Mouse (Mus musculus) gastrocnemius, postnatal 25 days (tissue): ENCODE data around the gene Ssc5d. TPM values are rescaled to one million over a fixed set of nuclear protein-coding genes. Genes with fewer than 3 reads are reported as not detected.

Source experiments
- DNase-seq: peaks from one replicate; pipeline ENCODE4 v3.0.0; 2022
- total RNA-seq, 2 experiments: library from RNA; stranded (reverse); gene quantifications; 1 replicate in 1 of 2; 2 replicates in 1 of 2; pipeline ENCODE4 v1.2.3; 2021

Gene Ssc5d
- total RNA-seq, 2 experiments from 2014 or later: 10.1 to 11.6 TPM

DNA sequence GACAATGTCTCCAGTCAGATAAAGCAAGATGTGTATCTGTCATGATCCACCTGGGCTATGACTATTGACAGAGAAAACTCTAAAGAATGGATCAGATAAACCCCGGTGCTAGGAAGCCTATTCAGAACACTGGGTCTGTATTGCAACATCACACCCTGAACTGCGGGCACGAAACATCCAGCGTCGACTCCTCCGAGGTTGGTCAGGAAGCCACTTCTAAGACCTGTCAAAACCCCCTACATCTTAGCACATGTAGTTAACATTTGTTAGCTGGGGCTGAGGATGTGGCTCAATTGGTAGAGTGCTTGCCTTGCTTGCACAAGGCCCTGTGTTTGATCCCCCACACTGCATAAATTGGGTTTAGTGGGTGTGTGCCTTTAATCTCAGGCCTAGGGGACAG, 22.8 kb downstream of the Ssc5d start:
- no peak for DNase-seq

DNA sequence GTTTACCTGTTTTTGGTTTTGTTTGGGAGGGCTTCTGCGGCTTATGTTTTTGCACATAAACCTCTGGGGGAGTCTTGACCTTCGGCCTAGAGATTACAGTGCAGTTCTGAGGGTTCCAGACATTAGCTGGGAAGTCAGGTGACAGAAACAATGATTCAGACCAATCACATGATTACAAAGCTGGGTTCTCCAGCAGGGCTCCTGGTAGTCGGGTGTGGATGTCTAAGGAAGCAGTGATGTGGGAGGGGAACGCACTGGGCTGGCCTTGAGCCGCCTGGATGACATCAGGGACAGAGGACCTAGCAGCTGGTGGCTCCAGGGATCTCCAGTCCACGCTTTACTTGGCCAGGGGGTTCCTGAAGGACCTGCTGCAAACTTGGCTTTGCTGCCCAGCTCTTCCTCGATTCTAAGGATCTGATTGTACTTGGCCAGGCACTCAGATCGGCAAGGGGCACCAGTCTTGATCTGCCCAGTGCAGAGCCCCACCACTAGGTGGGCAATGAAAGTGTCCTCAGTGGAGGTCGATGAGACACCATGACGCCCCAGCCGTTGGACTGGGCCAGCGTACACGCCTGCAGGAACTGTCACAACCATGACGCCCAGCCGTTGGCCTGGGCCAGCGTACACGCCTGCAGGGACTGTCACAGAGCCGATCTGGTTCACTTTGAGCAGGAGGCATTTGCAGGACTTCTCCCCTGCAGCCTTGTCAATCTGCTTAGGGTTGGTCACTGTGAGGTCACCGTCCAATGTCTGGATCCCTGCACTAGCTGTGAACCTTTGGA, 25.2 kb downstream of the Ssc5d start:
- no peak for DNase-seq

DNA sequence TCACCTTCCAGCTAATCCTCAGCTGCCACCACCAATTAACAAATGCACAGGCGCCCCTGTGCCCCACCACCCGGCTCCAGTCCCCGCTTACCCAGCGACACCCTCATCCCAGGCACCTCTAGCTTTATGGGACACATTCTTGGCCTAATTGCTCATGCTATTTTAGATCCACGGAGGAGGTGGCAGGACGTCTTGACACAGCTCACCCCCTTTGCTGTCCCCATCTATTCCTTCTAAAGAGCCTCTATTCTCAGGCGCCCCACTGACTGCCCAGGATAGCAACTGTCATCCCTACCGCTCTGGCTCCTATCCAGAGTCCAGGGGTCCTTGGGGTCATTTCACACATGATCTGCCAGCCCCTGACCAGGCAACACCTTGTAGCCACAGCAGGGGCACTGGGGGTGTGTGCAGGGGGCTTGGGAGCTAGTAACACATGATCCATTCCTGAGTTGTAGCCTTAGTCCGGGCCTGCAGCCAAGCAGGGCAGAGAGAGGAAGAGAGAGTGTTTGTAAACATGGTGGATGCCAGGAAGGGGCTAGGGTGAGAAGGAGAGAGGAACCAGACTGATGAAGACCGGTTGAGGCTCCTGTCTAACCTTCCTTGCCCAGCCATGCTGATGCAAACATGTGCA, 28.3 kb downstream of the Ssc5d start:
- no peak for DNase-seq

DNA sequence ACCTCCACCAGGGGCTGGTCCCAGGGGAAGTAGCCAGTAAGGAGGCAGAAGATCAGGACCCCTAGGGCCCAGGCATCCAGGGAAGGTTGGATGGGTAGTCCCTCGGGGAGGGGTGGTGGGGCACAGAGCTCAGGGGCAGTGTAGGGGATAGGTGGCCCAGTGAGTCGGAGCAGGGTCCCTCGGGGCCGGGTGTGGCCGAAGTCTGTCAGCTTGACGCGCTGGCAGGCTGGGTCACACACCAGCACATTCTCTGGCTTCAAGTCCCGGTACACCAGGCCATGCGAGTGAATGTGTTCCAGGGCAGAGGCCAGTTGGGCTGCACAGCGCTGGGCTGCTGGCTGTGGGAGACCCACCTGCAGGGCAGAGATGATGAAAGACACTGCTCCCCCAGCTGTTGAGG, 31.8 kb downstream of the Ssc5d start:
- DNase-seq: no peak

DNA sequence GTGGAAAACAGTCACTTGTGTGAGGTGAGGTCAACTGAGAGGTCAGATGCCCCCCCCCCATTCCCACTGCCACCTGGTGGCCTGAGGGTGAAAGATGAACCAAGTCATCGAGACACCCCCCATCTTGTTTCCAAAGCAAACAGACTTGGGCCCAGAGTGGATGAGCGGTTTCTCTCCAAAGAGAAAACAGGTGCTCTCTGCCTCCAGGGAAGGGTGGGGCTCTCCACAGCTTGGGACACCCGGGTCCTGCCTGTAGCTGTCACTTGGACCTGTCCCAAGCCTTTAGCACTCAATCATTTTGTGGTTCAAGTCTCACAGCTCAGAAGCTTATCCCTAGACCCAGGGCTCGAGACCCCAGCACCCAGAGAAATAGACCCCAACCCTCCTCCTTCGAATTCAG, 37.9 kb downstream of the Ssc5d start:
- DNase-seq: no peak

GRCm38 (mm10) chr7:4964272-4964671, 38.7 kb downstream of the Ssc5d start, which contains the start of gene Sbk2:
Gene Sbk2, minus strand, starts transcription at chr7:4964406.
- peak; percentile 81 for DNase-seq

DNA sequence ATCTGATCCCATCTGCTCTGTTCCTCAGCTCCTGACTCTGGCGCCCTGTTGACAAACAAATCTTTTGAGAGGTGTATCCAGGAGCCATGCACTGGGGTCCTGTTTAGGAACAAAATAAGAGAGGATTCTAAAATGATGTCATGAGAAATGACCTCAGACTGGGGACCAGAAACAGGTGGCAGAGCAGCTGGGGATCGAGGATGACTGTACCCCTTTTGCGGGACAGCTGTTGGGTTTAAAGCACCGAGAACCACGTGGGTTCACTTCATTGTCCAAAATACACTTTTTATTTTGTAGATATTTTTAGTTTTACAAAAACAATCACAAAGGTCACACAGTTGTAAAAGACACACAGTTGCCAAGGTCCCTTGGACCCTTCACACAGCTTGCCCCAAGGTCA, 39.4 kb downstream of the Ssc5d start:
- no peak for DNase-seq

GRCm38 (mm10) chr7:4971068-4971467, 45.5 kb downstream of the Ssc5d start, which contains the start of gene Sbk3:
Gene Sbk3, minus strand, starts transcription at chr7:4971168.
- DNase-seq: no peak

GRCm38 (mm10) chr7:4971710-4972109, 46.1 kb downstream of the Ssc5d start:
- DNase-seq: no peak

DNA sequence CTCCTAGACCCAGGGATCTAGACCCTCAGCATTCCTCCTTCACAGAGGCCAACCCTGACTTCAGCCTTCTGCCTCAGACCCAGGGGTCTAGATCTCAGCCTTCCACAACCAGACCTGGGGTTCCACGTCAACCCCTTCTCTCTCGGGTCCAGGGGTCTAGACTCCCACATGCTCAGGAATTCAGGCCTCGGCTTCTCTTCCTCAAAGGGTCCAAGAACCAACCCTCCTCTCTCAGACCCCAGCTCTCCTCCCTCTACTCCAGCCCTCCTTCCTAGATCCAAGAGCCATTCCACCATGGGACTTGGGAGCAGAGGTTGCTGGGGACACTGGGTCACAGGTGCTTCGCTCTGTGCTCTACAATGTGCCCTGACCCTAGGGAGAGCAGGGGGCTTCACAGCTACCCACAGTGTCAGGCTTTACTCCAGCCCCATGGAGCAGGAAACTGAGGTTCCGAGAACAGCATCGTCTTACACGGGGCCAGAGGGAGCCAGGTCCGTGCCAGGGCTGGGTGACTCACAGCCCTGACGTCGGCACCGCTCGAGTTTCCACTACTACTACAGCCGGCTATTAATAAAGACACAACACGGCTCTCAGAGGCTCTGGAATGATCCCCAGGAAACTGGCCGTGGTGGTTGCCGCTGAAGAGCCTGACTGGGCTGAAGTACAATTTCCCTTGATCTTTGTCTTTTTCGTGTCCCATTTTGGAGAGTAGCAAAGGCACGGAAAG, 46.9 kb downstream of the Ssc5d start:
- DNase-seq: peak; percentile 83

- no peak for DNase-seq
Observed at GRCm38 (mm10) chr7:4975455-4975854, 49.9 kb downstream of the Ssc5d start.

GRCm38 (mm10) chr7:4976832-4977231, 51.2 kb downstream of the Ssc5d start:
- DNase-seq: no peak

DNA sequence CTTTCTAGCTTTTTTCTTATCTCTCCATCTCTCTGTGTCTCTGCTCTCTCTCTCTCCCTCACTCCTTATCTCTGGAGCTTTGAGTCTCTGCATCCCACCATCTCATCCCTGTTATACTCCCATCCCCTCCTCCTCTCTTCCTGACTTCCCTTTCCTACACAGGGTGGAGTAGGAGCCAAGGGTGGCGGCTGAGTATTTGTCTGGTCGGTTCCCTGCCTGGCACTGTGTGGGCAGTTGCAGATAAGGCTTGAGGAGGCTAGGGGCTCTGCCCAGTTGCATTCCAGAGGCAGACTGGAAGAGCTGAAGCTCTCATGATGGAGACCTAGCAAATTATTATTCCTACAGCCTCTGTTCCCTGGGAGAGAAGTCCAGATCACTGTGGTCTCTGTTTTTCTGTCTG, 62.7 kb downstream of the Ssc5d start:
- no peak for DNase-seq

DNA sequence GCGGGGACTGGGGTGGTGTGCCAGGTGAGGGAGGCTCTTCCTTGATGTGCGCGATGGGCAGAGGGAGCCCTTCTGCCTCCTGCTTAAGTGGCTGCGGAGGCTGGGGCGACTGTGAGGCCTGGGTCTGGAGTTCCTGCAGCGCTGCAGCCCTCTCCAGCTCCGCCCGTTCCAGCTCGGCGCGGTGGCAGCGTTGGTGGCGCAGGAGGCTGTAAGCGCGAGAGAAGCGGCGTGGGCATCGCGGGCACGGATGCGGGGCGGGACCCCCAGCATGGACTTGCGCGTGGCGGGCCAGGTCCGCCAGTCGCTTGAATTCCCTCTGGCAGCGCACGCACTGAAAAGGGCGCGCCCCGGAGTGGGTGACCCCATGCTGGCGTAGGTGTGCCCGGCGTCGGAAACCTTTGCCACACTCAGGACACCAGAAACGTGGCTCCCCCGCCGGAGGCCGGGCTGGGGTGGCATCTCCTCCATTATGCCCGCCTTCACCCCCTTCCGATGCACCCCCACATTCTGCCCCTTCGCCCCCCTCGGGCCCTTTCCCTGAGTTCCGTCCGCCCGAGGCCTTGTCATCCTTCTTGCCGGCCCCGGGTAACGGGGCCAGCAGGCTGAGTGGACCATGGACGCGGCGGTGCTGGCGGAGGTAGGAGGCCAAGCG, 67.9 kb downstream of the Ssc5d start:
- no peak for DNase-seq

GRCm38 (mm10) chr7:4993999-4994788, 68.6 kb downstream of the Ssc5d start:
- DNase-seq: no peak

Other genes starting within 250 kb of the Ssc5d start
- gene Hspbp1, start 240.7 kb upstream of the Ssc5d start, total RNA-seq: 10 to 100 TPM; 21.8 to 23.1 TPM
- gene Brsk1, start 235.2 kb upstream of the Ssc5d start, total RNA-seq: 1 to 10 TPM; 1.4 to 1.7 TPM
- under 1 TPM in 1 of 2 experiments, not detected in 1; 0.23 TPM for gene Tmem150b, start 200.5 kb upstream of the Ssc5d start, total RNA-seq
- 10 to 100 TPM; 10.7 to 12.3 TPM for gene Kmt5c, start 185.7 kb upstream of the Ssc5d start, total RNA-seq
- gene Cox6b2, start 172.7 kb upstream of the Ssc5d start, total RNA-seq: 1 to 10 TPM; 1.4 to 2.2 TPM
- not detected for gene Fam71e2, start 154.5 kb upstream of the Ssc5d start, total RNA-seq
- gene Il11, start 142.9 kb upstream of the Ssc5d start, total RNA-seq: not detected
- not detected for gene Tmem190, start 142.8 kb upstream of the Ssc5d start, total RNA-seq
- gene Tmem238, start 136.1 kb upstream of the Ssc5d start, total RNA-seq: 1 to 10 TPM; 6.3 to 6.4 TPM
- gene Rpl28, start 132.9 kb upstream of the Ssc5d start, total RNA-seq: 100 to 1,000 TPM; 442 to 471 TPM
- 10 to 100 TPM; 65.5 to 67.9 TPM for gene Ube2s, start 113.2 kb upstream of the Ssc5d start, total RNA-seq
- not detected for gene Shisa7, start 81.1 kb upstream of the Ssc5d start, total RNA-seq
- gene Isoc2b, start 55.5 kb upstream of the Ssc5d start, total RNA-seq: 1 to 10 TPM; 4.3 to 4.5 TPM
- 10 to 100 TPM; 21.4 to 24.3 TPM for gene Isoc2a, start 48.6 kb upstream of the Ssc5d start, total RNA-seq
- gene Gm36210, start 19.3 kb upstream of the Ssc5d start, total RNA-seq: under 1 TPM; 0.21 to 0.36 TPM
- gene Zfp628, start 10.6 kb upstream of the Ssc5d start, total RNA-seq: 1 to 10 TPM; 6.8 to 8.3 TPM
- 1 to 10 TPM; 3.7 to 5.2 TPM for gene Nat14, start 3.8 kb upstream of the Ssc5d start, total RNA-seq
- 10 to 100 TPM; 29.0 to 60.0 TPM for gene Sbk2, start 38.6 kb downstream of the Ssc5d start, total RNA-seq
- 1 to 10 TPM in 1 of 2 experiments, under 1 TPM in 1; 0.49 to 3.1 TPM for gene Sbk3, start 45.4 kb downstream of the Ssc5d start, total RNA-seq
- gene Zfp579, start 70.4 kb downstream of the Ssc5d start, total RNA-seq: 10 to 100 TPM; 10.2 to 14.9 TPM
- 1 to 10 TPM; 7.1 to 8.7 TPM for gene Zfp524, start 88.6 kb downstream of the Ssc5d start, total RNA-seq
- gene Fiz1, start 88.9 kb downstream of the Ssc5d start, total RNA-seq: 10 to 100 TPM; 17.7 to 18.2 TPM
- not detected for gene Gm44973, start 89.7 kb downstream of the Ssc5d start, total RNA-seq
- 10 to 100 TPM; 10.8 to 12.1 TPM for gene Zfp865, start 94.6 kb downstream of the Ssc5d start, total RNA-seq
- gene Ccdc106, start 94.8 kb downstream of the Ssc5d start, total RNA-seq: not detected
- not detected for gene 4632433K11Rik, start 108.3 kb downstream of the Ssc5d start, total RNA-seq
- 1 to 10 TPM; 2.6 to 3.4 TPM for gene Zfp784, start 112.7 kb downstream of the Ssc5d start, total RNA-seq
- gene Zfp580, start 125.8 kb downstream of the Ssc5d start, total RNA-seq: 1 to 10 TPM; 2.9 to 3.2 TPM
- gene U2af2, start 136.4 kb downstream of the Ssc5d start, total RNA-seq: 10 to 100 TPM; 43.1 to 45.2 TPM
- 100 to 1,000 TPM; 134 to 145 TPM for gene Epn1, start 154.4 kb downstream of the Ssc5d start, total RNA-seq
- not detected for gene Rfpl4, start 191.2 kb downstream of the Ssc5d start, total RNA-seq
- gene Rasl2-9, start 200.2 kb downstream of the Ssc5d start, total RNA-seq: 1 to 10 TPM; 2.8 to 3.0 TPM
- not detected for gene Vmn1r55, start 223.9 kb downstream of the Ssc5d start, total RNA-seq